Mouse (Mus musculus) 3134 (cell line): ENCODE data around the gene Esrra.

ENCODE experiments used
- DNase-seq: peaks from one replicate; pipeline ENCODE4 v3.0.0-alpha.2; 2011; ENCODE audit warnings: low spot score; ENCODE audit not compliant: insufficient read length; ENCODE audit errors: extremely low read depth

Gene Esrra

GRCm38 (mm10) chr19:6921647-6922567 is at the start of gene Esrra:
Esrra (minus strand) TSS chr19:6921813.
- peak; percentile 99 for DNase-seq

GRCm38 (mm10) chr19:6970460-6971085 is 49.0 kb upstream of the Esrra start:
- DNase-seq, result no peak

- peak; percentile 77 for DNase-seq
These were observed 48.2 kb upstream of the Esrra start for GRCm38 (mm10) chr19:6969665-6970381.

GRCm38 (mm10) chr19:6969291-6969664 is 47.7 kb upstream of the Esrra start:
- DNase-seq, result no peak

GRCm38 (mm10) chr19:6968491-6969271 is 47.1 kb upstream of the Esrra start:
- DNase-seq, result peak; percentile 43

GRCm38 (mm10) chr19:6956461-6956860 is 34.8 kb upstream of the Esrra start:
- no peak for DNase-seq

GRCm38 (mm10) chr19:6955424-6955823 is 33.8 kb upstream of the Esrra start:
- no peak for DNase-seq

GRCm38 (mm10) chr19:6954046-6954445 is 32.4 kb upstream of the Esrra start:
- DNase-seq, result peak; percentile 42

GRCm38 (mm10) chr19:6952712-6953037 is 31.1 kb upstream of the Esrra start:
- no peak for DNase-seq

- DNase-seq, result peak; percentile 82
These were observed 30.5 kb upstream of the Esrra start for GRCm38 (mm10) chr19:6951994-6952711.

- DNase-seq, result peak; percentile 88
These were observed 29.9 kb upstream of the Esrra start for GRCm38 (mm10) chr19:6951381-6951968.

GRCm38 (mm10) chr19:6950613-6951153 is 29.1 kb upstream of the Esrra start:
- DNase-seq, result peak; percentile 74

GRCm38 (mm10) chr19:6949951-6950350 is 28.3 kb upstream of the Esrra start:
- no peak for DNase-seq

- no peak for DNase-seq
These were observed 27.9 kb upstream of the Esrra start for GRCm38 (mm10) chr19:6949532-6949931.

GRCm38 (mm10) chr19:6948186-6948585 is 26.6 kb upstream of the Esrra start:
- DNase-seq, result no peak

- DNase-seq, result no peak
These were observed 26.1 kb upstream of the Esrra start for GRCm38 (mm10) chr19:6947742-6948141.

- no peak for DNase-seq
These were observed 22.1 kb upstream of the Esrra start for GRCm38 (mm10) chr19:6943709-6944108.

- no peak for DNase-seq
These were observed 21.2 kb upstream of the Esrra start for GRCm38 (mm10) chr19:6942764-6943163.

GRCm38 (mm10) chr19:6942249-6942691 is 20.7 kb upstream of the Esrra start, which contains the start of gene Gpr137:
Gpr137 (minus strand) TSS chr19:6942480.
- DNase-seq, result peak; percentile 94
